ENCODE assay signal across 8 mouse cellular contexts in genomic region chr15:98893940-98894745, GRCm38 (mm10). TPM values are rescaled to one million over a fixed set of nuclear protein-coding genes. Genes with fewer than 3 reads are reported as not detected.
DNase-seq lines count a peak whose midpoint lies in the region; ATAC-seq and TF ChIP-seq lines count a peak whose summit lies in the region.

Gene Rhebl1 (minus strand): TSS chr15:98894540.

- CTCF ChIA-PET in Patski (lab: Charles Lee): interaction anchor here (0.9 to 1.2 kb wide), 3 partner anchors 14 to 35 kb away, joined by 3 to 4 read pairs (median 3); no protein-coding TSS in a partner anchor

- peak within 1 kb of the TSS; percentile 47 for H3K4me3 ChIP-seq in embryonic facial prominence, embryonic 11.5 days (ENCODE audit: low read depth, low read length)
- H3K4me3 ChIP-seq in hindbrain, embryonic 13.5 days: peak within 1 kb of the TSS; percentile 49
- H3K4me3 ChIP-seq in liver, embryonic 13.5 days (replicated peaks): peak within 1 kb of the TSS; percentile 61

- H3K27me3 ChIP-seq in Patski: no peaks in the 10 kb centered on the region
- H3K27me3 ChIP-seq in embryonic facial prominence, embryonic 11.5 days (ENCODE audit: control insufficient read depth, insufficient read depth, low read length): peaks cover 72% of the 10 kb centered on the region
- H3K27me3 ChIP-seq in hindbrain, embryonic 13.5 days: peaks cover 86% of the 10 kb centered on the region
- H3K27me3 ChIP-seq in liver, embryonic 13.5 days: peaks cover 76% of the 10 kb centered on the region

- H3K4me1 ChIP-seq in embryonic facial prominence, embryonic 11.5 days (ENCODE audit: control insufficient read depth, insufficient read depth, low read length): peaks cover 21% of the 10 kb centered on the region
- H3K4me1 ChIP-seq in hindbrain, embryonic 13.5 days (replicated peaks): peaks cover 46% of the 10 kb centered on the region
- peaks cover 75% of the 10 kb centered on the region for H3K4me1 ChIP-seq in liver, embryonic 13.5 days (replicated peaks)

- no peak within 1 kb of the TSS for H3K27ac ChIP-seq in embryonic facial prominence, embryonic 11.5 days (replicated peaks; ENCODE audit: low read depth, low read length)
- no peak within 1 kb of the TSS for H3K27ac ChIP-seq in hindbrain, embryonic 13.5 days
- no peak within 1 kb of the TSS for H3K27ac ChIP-seq in liver, embryonic 13.5 days

- peak within 1 kb of the TSS; percentile 57 for H3K9ac ChIP-seq in embryonic facial prominence, embryonic 11.5 days (replicated peaks; ENCODE audit: low read length)
- H3K9ac ChIP-seq in hindbrain, embryonic 13.5 days: peak within 1 kb of the TSS; percentile 69
- peak within 1 kb of the TSS; percentile 43 for H3K9ac ChIP-seq in liver, embryonic 13.5 days

- H3K4me2 ChIP-seq in embryonic facial prominence, embryonic 11.5 days (ENCODE audit: low read depth, low read length): peak within 1 kb of the TSS; percentile 97
- H3K4me2 ChIP-seq in hindbrain, embryonic 13.5 days: peak within 1 kb of the TSS; percentile 95
- H3K4me2 ChIP-seq in liver, embryonic 13.5 days: peak within 1 kb of the TSS; percentile 85

- H3K9me3 ChIP-seq in embryonic facial prominence, embryonic 11.5 days (replicated peaks; ENCODE audit: control insufficient read depth, low read length): no peaks in the 10 kb centered on the region
- no peaks in the 10 kb centered on the region for H3K9me3 ChIP-seq in hindbrain, embryonic 13.5 days
- no peaks in the 10 kb centered on the region for H3K9me3 ChIP-seq in liver, embryonic 13.5 days (replicated peaks)

- under 1% methylated on average over 77 of the region's 77 CpGs for WGBS in embryonic facial prominence, embryonic 11.5 days
- WGBS in hindbrain, embryonic 13.5 days: under 1% methylated on average over 77 of the region's 77 CpGs
- WGBS in liver, embryonic 13.5 days (ENCODE audit: insufficient replicate concordance): 1% methylated on average over 77 of the region's 77 CpGs

- POLR2A ChIA-PET in Patski (lab: Charles Lee): no interaction called here

- no peak for TF ChIP-seq CTCF in Patski (IDR thresholded peaks at IDR 0.05)

- DNase-seq in layer of hippocampus, adult 11-12 months (ENCODE audit: low spot score): peak; percentile 35
- no peak for DNase-seq in layer of hippocampus, adult 8-10 months (ENCODE audit: low spot score in 2 of 2)
- no peak for DNase-seq in Patski (ENCODE audit: low read depth, low spot score)
- DNase-seq in embryonic facial prominence, embryonic 11.5 days (ENCODE audit: low spot score): peak; percentile 52
- DNase-seq in liver, embryonic 13.5 days: no peak
- DNase-seq in naive thymus-derived CD4-positive, alpha-beta T cell, adult 2 months (ENCODE audit: low read depth): peak; percentile 57

- H3K36me3 ChIP-seq in embryonic facial prominence, embryonic 11.5 days (replicated peaks; ENCODE audit: control insufficient read depth, insufficient read depth, low read depth, low read length): no peaks in the 10 kb centered on the region
- no peaks in the 10 kb centered on the region for H3K36me3 ChIP-seq in hindbrain, embryonic 13.5 days
- no peaks in the 10 kb centered on the region for H3K36me3 ChIP-seq in liver, embryonic 13.5 days

- no peak for ATAC-seq in Patski
- no peak for ATAC-seq in embryonic facial prominence, embryonic 11.5 days (replicated peaks; ENCODE audit: insufficient number of reproducible peaks, low FRiP score, low TSS enrichment, low read depth)
- ATAC-seq in hindbrain, embryonic 13.5 days (ENCODE audit: low FRiP score): no peak
- no peak for ATAC-seq in liver, embryonic 13.5 days (ENCODE audit: low read depth)
- ATAC-seq in erythroid progenitor cell, adult 5-6 weeks (replicated peaks; ENCODE audit: low FRiP score, poor library complexity, severe bottlenecking): no peak

- in situ Hi-C loops in Patski (cut with MboI; ENCODE audit: low pct_unique_long_range_greater_than_20kb): no loop called here

RNA-seq across cellular contexts. Expression of gene Rhebl1, which starts in this region (rescaled TPM):
- total RNA-seq in layer of hippocampus, adult 8-10 months (2022): 10 to 100 TPM in 1 of 4 experiments, 1 to 10 TPM in 3; 4.9 to 10.4 (median 7.9) TPM
- 17.0 TPM for polyA plus RNA-seq in Patski (2021)
- polyA plus RNA-seq in embryonic facial prominence, embryonic 11.5 days (2014; fragmentation: Nextera tagmentation; extraction: Ambion mirVana): 16.7 and 17.0 TPM in 2 replicates
- polyA plus RNA-seq in hindbrain, embryonic 13.5 days (2015; fragmentation: Nextera tagmentation; extraction: Ambion mirVana): 29.7 and 34.7 TPM in 2 replicates
- 4.0 and 4.2 TPM in 2 replicates for polyA plus RNA-seq in liver, embryonic 13.5 days (2015; fragmentation: Nextera tagmentation; extraction: Ambion mirVana)
- 2.2 and 5.9 TPM in 2 replicates for total RNA-seq in erythroid progenitor cell, adult 5-6 weeks (2015; ENCODE audit: low replicate concordance)
- not detected in 2 replicates for total RNA-seq in erythroid progenitor cell, adult 5-6 weeks (2017; ENCODE audit: low replicate concordance)

Comparison
In these comparisons a context has a peak if more than half of its experiments do, and no peak if none do; other contexts are left out.
1. DNase-seq: peak in layer of hippocampus, adult 11-12 months (single experiment), embryonic facial prominence, embryonic 11.5 days (single experiment) and naive thymus-derived CD4-positive, alpha-beta T cell, adult 2 months (single experiment); none in layer of hippocampus, adult 8-10 months (0 of 2), Patski (single experiment) and liver, embryonic 13.5 days (single experiment).
2. Peak in every context shown above with its lines, with median percentiles within 50 percentile points of each other: H3K4me2 ChIP-seq, H3K4me3 ChIP-seq and H3K9ac ChIP-seq.